Mouse (Mus musculus) heart, embryonic 15.5 days (tissue): ENCODE results near the gene Noc2l. TPM values are rescaled to one million over a fixed set of nuclear protein-coding genes. Genes with fewer than 3 reads are reported as not detected.

ENCODE experiments used
- ATAC-seq: fragments of 200-750 bp; cut with Nextera tagmentation; replicated peaks from 2 replicates; pipeline ENCODE4 v1.8.0; 2017; ENCODE audit warnings: low read depth, moderate TSS enrichment; ENCODE audit not compliant: insufficient number of reproducible peaks, insufficient read depth, low FRiP score
- H3K27ac ChIP-seq: fragments of 300-500 bp; sonication (generic); 2 replicates; pipeline ENCODE4 v1.5.1; 2015; ENCODE audit warnings: mild to moderate bottlenecking, inconsistent platforms
- H3K27me3 ChIP-seq: fragments of 300-500 bp; sonication (generic); 2 replicates; pipeline ENCODE4 v1.6.1; 2015; ENCODE audit warnings: inconsistent platforms
- H3K36me3 ChIP-seq: fragments of 300-500 bp; sonication (generic); 2 replicates; pipeline ENCODE4 v1.6.1; 2015; ENCODE audit warnings: mild to moderate bottlenecking, inconsistent platforms
- H3K4me1 ChIP-seq: fragments of 300-500 bp; sonication (generic); replicated peaks from 2 replicates; pipeline ENCODE4 v1.6.1; 2015; ENCODE audit warnings: inconsistent platforms
- H3K4me2 ChIP-seq: fragments of 300-500 bp; sonication (generic); 2 replicates; pipeline ENCODE4 v1.6.1; 2015; ENCODE audit warnings: inconsistent platforms, mild to moderate bottlenecking, moderate library complexity
- H3K4me3 ChIP-seq: fragments of 300-500 bp; sonication (generic); 2 replicates; pipeline ENCODE4 v1.5.1; 2015; ENCODE audit warnings: mild to moderate bottlenecking, inconsistent platforms
- H3K9ac ChIP-seq: fragments of 300-500 bp; sonication (generic); 2 replicates; pipeline ENCODE4 v1.6.1; 2015; ENCODE audit warnings: mild to moderate bottlenecking, inconsistent platforms
- H3K9me3 ChIP-seq: fragments of 300-500 bp; sonication (generic); replicated peaks from 2 replicates; pipeline ENCODE4 v1.6.1; 2016; ENCODE audit warnings: inconsistent platforms
- WGBS: fragments of 180-500 bp; shearing (Covaris S2); methylation state at CpG from one replicate; pipeline ENCODE4 v1.1.7; 2015; ENCODE audit warnings: mixed read lengths; 5-methylcytosine and 5-hydroxymethylcytosine counted together
- polyA plus RNA-seq: library from polyadenylated mRNA; unstranded; fragments of >200 nt; fragmentation: Nextera tagmentation; extraction: Ambion mirVana; gene quantifications from 2 replicates; pipeline ENCODE4 v1.2.1, GENCODE M21; 2015

Noc2l gene
- polyA plus RNA-seq, 1 experiment from 2014 or later = 29.1 TPM

DNA sequence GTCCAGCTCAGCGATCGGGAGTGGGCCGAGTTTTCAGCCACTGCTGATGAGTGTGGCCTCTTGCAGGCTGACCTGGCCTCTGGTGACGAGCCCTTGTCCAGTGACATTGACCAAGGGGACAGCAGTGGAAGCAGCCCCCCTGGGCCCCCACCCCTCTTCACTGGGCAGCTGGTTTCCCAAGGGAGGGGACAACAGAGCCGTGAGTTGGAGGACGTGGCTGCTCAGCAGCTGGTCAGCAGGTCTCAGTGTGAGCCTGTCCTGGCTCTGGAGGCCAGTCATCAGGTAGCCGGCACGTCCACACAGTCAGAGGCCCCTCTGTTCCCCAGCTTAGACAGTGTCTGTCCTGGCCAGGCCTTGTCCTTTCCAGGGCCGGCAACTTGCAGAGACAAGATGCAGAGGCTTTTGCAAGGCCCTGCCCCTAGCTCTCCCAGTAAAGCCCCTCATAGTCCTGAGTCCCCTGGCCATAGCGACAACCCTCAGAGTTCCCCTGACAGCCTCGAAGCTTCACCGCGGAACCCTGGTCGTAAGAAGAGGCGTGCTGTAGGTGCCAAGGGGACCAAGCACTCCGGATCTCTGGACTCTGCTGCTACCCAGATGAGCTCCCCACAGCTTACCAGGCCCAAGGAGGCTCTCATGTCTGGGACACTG, 18.7 kb upstream of the Noc2l start:
- H3K36me3 ChIP-seq = peaks cover 5% of the 10 kb centered on the region; the same call in 1 of the 2 replicates
- H3K27me3 ChIP-seq = no peaks in the 10 kb centered on the region
- H3K9ac ChIP-seq = peak overlapping the region; percentile 29; the same call in 1 of the 2 replicates
- peak overlapping the region; percentile 48 for H3K4me2 ChIP-seq
- ATAC-seq = no peak; the same call in 1 of the 2 replicates
- H3K4me1 ChIP-seq = peaks cover 30% of the 10 kb centered on the region
- WGBS = 55% methylated on average over 16 of the region's 16 CpGs
- peak overlapping the region; percentile 32 for H3K4me3 ChIP-seq
- H3K27ac ChIP-seq = peak overlapping the region; percentile 88
- H3K9me3 ChIP-seq = no peaks in the 10 kb centered on the region

DNA sequence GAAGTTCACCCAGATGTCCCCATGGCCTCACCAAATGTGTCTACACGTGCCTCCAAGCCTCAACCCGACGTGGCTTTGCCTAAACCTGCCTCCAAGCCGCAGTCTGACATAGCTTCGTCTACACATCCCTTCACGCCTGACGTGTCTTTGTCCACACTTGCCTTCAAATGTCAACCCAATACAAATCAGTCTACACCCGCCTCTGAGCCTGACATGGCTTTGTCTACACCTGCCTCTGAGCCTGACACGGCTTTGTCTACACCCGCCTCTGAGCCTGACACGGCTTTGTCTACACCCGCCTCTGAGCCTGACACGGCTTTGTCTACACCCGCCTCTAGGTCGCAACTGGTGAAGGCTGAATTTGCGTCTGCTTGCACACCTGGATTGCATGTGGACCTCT, 18.0 kb upstream of the Noc2l start:
- Histone ChIP-seq H3K27me3 (no peaks in the 10 kb centered on the region), H3K27ac (no peak overlapping the region), H3K36me3 (peaks cover 5% of the 10 kb centered on the region; the same call in 1 of the 2 replicates), H3K4me2 (no peak overlapping the region; the same call in 1 of the 2 replicates), H3K4me1 (peaks cover 30% of the 10 kb centered on the region), H3K9me3 (no peaks in the 10 kb centered on the region), H3K4me3 (no peak overlapping the region), H3K9ac (no peak overlapping the region)
- no peak for ATAC-seq
- 75% methylated on average over 16 of the region's 16 CpGs for WGBS

- Histone ChIP-seq H3K4me2 (no peak overlapping the region), H3K4me1 (peaks cover 30% of the 10 kb centered on the region), H3K27ac (no peak overlapping the region), H3K9ac (no peak overlapping the region), H3K27me3 (no peaks in the 10 kb centered on the region), H3K36me3 (peaks cover 10% of the 10 kb centered on the region), H3K4me3 (no peak overlapping the region), H3K9me3 (no peaks in the 10 kb centered on the region)
- WGBS = 87% methylated on average over 11 of the region's 11 CpGs
- no peak for ATAC-seq
These were observed 15.9 kb upstream of the Noc2l start for GRCm38 (mm10) chr4:156219936-156220335.

- no peak overlapping the region for H3K4me3 ChIP-seq
- H3K9me3 ChIP-seq = no peaks in the 10 kb centered on the region
- H3K27me3 ChIP-seq = no peaks in the 10 kb centered on the region
- peaks cover 15% of the 10 kb centered on the region for H3K36me3 ChIP-seq
- no peak overlapping the region for H3K9ac ChIP-seq
- peaks cover 11% of the 10 kb centered on the region for H3K4me1 ChIP-seq
- no peak overlapping the region for H3K4me2 ChIP-seq
- no peak overlapping the region for H3K27ac ChIP-seq
- ATAC-seq = no peak
- 79% methylated on average over 2 of the region's 2 CpGs for WGBS
These were observed 11.5 kb upstream of the Noc2l start for GRCm38 (mm10) chr4:156224276-156224675.

GRCm38 (mm10) chr4:156227752-156228392, 7.9 kb upstream of the Noc2l start:
- ATAC-seq = 0 out of 2 replicates have a peak, but pooled peaks have one; percentile 21
- Histone ChIP-seq H3K4me1 (peaks cover 11% of the 10 kb centered on the region), H3K4me3 (peak overlapping the region; percentile 13; the same call in 1 of the 2 replicates), H3K9ac (peak overlapping the region; percentile 41; the same call in 1 of the 2 replicates), H3K36me3 (peaks cover 43% of the 10 kb centered on the region), H3K27ac (no peak overlapping the region), H3K27me3 (no peaks in the 10 kb centered on the region), H3K4me2 (peak overlapping the region; percentile 40), H3K9me3 (no peaks in the 10 kb centered on the region)
- WGBS = 39% methylated on average over 18 of the region's 18 CpGs

GRCm38 (mm10) chr4:156228393-156229024, 7.3 kb upstream of the Noc2l start:
- ATAC-seq = 0 out of 2 replicates have a peak, but pooled peaks have one; percentile 20
- no peaks in the 10 kb centered on the region for H3K9me3 ChIP-seq
- 24% methylated on average over 12 of the region's 12 CpGs for WGBS

GRCm38 (mm10) chr4:156234021-156234501, 1.7 kb upstream of the Noc2l start:
- Histone ChIP-seq H3K27ac (peak overlapping the region; percentile 80), H3K36me3 (peaks cover 55% of the 10 kb centered on the region), H3K9ac (peak overlapping the region; percentile 73), H3K4me1 (peaks cover 20% of the 10 kb centered on the region), H3K4me3 (peak overlapping the region; percentile 65), H3K4me2 (peak overlapping the region; percentile 98), H3K27me3 (no peaks in the 10 kb centered on the region), H3K9me3 (no peaks in the 10 kb centered on the region)
- no peak for ATAC-seq
- WGBS = 6% methylated on average over 17 of the region's 17 CpGs

More at GRCm38 (mm10) chr4:156228393-156229024, 7.3 kb upstream of the Noc2l start:
- Histone ChIP-seq H3K36me3 (peaks cover 44% of the 10 kb centered on the region), H3K27me3 (no peaks in the 10 kb centered on the region), H3K9ac (peak overlapping the region; percentile 41; the same call in 1 of the 2 replicates), H3K4me1 (peaks cover 13% of the 10 kb centered on the region), H3K4me2 (peak overlapping the region; percentile 40), H3K27ac (no peak overlapping the region), H3K4me3 (peak overlapping the region; percentile 13; the same call in 1 of the 2 replicates)

DNA sequence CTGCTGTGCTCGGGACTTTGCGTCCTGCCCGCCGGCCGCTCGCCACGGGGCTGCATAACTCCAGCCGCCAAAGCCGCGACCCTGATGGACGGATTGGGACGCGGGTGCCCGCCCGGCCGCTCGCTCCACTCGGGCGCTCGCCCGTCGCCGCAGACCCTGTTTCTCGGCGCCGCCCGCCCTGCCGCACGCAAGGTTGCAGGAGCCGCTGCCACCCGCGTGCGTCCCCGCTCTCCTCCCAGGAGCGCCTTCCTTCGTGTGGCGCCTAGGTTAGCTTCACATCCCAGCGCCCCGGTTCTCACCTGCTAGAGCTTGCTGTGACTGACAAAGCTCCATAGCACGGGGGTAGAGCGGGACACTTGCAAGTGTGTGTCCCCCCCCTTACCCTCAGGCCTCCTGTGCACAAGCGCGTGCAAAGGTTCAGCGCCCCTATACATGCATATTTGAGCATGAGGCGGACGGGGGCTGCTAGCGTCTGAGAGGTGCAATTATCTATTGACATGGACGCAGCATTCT, 1.1 kb upstream of the Noc2l start, which contains the start of gene Plekhn1:
Gene Plekhn1 (minus strand): TSS at position 157 of the 513 bp plus-strand sequence.
- peaks cover 20% of the 10 kb centered on the region for H3K4me1 ChIP-seq

GRCm38 (mm10) chr4:156235360-156235770, 445 bp upstream of the Noc2l start:
- H3K27ac ChIP-seq = peak overlapping the region; percentile 92
- WGBS = under 1% methylated on average over 15 of the region's 15 CpGs

More for the DNA sequence above, 1.1 kb upstream of the Noc2l start, which contains the start of gene Plekhn1:
- Histone ChIP-seq H3K4me2 (peak within 1 kb of the TSS; percentile 98), H3K9me3 (no peaks in the 10 kb centered on the region), H3K9ac (peak within 1 kb of the TSS; percentile 73), H3K27me3 (no peaks in the 10 kb centered on the region), H3K36me3 (peaks cover 55% of the 10 kb centered on the region), H3K27ac (peak within 1 kb of the TSS; percentile 92), H3K4me3 (peak within 1 kb of the TSS; percentile 94)
- ATAC-seq = peak; percentile 49
- under 1% methylated on average over 42 of the region's 48 CpGs for WGBS

DNA sequence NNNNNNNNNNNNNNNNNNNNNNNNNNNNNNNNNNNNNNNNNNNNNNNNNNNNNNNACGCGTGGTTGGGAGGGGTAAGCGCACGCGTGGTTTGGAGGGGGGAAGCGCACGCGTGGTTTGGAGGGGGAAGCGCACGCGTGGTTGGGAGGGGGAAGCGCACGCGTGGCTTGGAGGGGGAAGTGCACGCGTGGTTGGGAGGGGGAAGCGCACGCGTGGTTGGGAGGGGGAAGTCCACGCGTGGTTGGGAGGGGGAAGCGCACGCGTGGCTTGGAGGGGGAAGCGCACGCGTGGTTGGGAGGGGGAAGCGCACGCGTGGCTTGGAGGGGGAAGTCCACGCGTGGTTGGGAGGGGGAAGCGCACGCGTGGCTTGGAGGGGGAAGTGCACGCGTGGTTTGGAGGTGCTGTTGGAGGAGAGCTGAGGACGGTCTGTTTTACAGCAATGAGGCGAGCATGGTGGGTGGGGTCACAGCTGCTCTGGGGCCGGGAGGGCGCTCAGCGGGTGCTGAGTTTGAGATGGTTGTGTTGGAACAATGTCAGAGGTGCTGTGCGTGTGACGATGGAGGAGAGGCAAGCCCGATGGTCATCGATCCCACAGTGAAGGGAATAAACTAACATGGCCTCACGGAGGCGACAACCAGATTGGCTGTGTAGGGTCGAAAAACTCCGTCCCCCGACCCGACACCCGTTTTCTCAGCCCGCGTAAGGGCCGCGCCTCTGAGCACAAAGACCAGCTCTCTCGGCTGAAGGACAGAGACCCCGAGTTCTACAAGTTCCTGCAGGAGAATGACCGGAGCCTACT, 1.0 kb downstream of the Noc2l start:
- H3K4me3 ChIP-seq = peak overlapping the region; percentile 94
- peaks cover 20% of the 10 kb centered on the region for H3K4me1 ChIP-seq
- H3K27ac ChIP-seq = 0 out of 2 replicates have a peak overlapping the region, but pooled peaks have one; percentile 92
- no peaks in the 10 kb centered on the region for H3K9me3 ChIP-seq
- peaks cover 54% of the 10 kb centered on the region for H3K36me3 ChIP-seq
- 27% methylated on average over 58 of the region's 60 CpGs for WGBS
- H3K9ac ChIP-seq = no peak overlapping the region
- no peak for ATAC-seq
- H3K27me3 ChIP-seq = no peaks in the 10 kb centered on the region
- peak overlapping the region; percentile 98 for H3K4me2 ChIP-seq

More at GRCm38 (mm10) chr4:156235360-156235770, 445 bp upstream of the Noc2l start:
- no peak for ATAC-seq
- H3K4me3 ChIP-seq = peak overlapping the region; percentile 94
- H3K36me3 ChIP-seq = peaks cover 55% of the 10 kb centered on the region
- H3K4me2 ChIP-seq = peak overlapping the region; percentile 98
- H3K9me3 ChIP-seq = no peaks in the 10 kb centered on the region
- peaks cover 20% of the 10 kb centered on the region for H3K4me1 ChIP-seq
- H3K9ac ChIP-seq = peak overlapping the region; percentile 43; the same call in 1 of the 2 replicates
- no peaks in the 10 kb centered on the region for H3K27me3 ChIP-seq
